Mouse (Mus musculus): ENCODE results near the gene Med31. TPM values are rescaled to one million over a fixed set of nuclear protein-coding genes. Genes with fewer than 3 reads are reported as not detected.
"Not testable (repeated sequence)": the region's sequence is repeated elsewhere in the genome, so short reads cannot be mapped to it uniquely, and the experiment has no call there.

The Med31 gene
- total RNA-seq, 2 experiments from 2014 or later, result 12.3 to 14.4 TPM

DNA sequence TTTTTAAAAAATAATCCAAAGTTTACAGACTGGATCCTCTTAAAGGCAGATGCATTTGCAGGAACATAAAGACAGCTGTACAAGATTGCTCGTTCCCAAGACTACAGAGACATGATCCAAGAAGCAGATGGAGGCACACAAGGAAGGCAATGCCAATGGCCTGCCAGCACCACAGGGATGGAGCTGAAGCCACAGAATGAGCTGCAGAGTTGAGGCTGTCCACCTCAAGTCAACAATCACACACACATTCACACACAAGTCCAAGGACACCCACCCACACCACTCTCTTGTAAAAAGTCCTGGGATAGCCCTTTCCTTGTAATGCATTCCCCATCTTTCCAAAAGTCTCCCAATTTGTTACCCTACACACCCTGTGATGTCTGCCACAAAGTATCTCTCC, 12.0 kb downstream of the Med31 start:
- no peak for DNase-seq

DNA sequence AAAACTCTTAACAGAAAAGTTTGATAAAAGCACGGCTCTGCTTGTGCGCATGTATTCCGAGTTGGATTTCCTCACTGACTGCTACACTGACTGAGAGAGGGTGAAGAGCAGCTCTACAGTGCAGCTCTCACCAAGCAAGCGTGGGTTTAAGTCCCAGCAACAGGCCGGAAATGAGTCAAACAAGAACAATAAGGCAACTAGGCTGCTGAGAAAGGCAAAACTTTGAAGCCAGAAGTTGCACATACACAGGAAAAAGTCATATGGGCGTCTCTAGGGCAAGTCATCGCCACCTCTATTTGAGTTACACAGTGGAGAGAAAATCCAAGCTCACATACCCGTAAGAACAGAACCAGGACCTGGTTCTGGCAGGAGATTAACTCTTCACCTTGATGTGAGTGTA, 18.9 kb downstream of the Med31 start:
- no peak for DNase-seq

DNA sequence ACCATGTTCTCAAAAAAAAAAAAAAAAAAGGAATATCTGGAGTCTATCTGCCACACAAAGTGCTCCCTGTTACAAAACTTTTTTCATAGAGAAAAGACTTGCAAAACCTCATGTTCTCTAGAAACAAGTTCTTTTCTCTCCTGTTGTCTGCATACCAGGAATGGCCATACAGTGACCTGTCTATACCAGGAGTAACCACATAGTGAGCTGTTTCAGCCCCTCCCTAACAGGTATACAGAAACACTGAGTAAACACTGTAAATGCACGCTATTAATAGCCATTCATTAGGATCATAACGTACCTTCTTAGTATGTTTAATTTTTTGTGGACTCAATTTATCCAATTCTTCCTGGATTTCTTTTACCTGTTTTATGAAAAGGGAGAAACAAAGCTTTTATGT, 21.1 kb downstream of the Med31 start:
- no peak for DNase-seq

DNA sequence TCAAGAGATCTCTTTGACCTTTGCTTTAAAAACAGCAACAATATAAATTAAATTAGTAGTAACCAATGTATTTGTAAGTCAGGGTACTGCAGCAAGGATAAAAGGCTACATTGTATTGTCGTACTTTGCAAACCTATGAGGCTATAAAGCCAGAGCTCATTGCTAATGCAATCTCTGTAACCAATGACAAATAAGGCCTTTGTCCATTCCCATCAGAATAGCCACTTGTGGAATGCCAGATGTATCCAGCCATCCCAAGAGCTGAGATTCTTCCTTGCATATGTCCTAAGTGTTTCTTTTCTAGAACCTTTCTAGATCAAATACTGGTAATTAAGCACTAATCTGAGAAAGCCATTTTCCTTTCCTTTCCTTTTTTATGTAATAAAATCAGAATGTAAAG, 24.5 kb downstream of the Med31 start:
- DNase-seq, result no peak

DNA sequence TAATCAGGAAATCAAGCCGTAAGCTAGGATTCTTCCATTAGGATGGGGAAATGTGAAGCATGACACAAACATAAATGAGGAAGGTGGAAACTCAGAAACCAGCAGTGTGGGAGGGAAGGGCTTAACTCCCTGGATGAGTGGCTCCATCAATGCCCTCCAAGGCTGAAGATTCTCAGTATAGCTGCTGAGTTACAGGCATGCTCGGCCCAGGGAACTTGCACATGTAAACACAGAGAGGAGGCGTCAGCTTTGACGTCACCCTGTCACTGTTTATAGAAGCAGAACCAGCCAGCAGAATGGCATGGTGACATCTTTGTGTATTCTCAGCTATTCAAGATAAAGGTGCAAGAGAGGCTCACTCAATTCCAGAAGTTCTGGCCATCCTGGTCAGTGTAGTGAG, 31.1 kb downstream of the Med31 start:
- DNase-seq, result no peak

DNA sequence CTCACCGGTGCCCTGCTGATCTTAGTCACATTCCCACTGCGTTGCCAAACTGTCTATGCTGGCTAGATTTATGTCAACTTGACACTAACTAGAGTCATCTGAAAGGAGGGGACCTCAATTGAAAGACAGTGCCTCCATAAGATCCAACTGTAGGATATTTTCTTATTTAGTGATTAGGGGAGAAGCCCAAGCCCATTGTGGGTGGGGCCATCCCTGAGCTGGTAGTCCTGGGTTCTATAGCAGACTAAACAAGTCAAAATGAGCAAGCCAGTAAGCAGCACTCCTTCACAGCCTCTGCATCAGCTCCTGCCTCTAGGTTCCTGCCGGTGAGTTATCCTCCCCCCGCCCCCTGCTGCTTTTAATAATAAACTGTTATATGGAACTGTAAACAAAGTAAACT, 34.3 kb downstream of the Med31 start:
- no peak for DNase-seq

DNA sequence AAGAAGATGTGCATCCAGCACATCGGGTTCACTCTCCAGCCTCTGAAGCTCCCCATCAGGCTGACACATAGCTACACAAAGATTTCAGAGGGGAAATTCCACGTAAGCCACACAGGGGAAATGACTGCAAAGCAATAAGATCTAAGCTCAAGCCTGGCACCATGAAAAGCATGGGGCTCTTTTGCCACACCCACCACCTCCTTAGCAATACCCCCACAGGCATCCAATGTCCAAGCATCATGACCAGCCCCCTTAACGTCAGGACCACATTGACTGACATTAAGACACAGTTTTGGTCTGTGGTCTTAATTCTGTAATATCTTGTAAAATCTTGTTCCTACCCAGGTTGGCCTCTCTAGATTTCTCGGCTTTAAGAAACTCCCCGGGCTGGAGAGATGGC, 34.8 kb downstream of the Med31 start:
- DNase-seq, result no peak

DNA sequence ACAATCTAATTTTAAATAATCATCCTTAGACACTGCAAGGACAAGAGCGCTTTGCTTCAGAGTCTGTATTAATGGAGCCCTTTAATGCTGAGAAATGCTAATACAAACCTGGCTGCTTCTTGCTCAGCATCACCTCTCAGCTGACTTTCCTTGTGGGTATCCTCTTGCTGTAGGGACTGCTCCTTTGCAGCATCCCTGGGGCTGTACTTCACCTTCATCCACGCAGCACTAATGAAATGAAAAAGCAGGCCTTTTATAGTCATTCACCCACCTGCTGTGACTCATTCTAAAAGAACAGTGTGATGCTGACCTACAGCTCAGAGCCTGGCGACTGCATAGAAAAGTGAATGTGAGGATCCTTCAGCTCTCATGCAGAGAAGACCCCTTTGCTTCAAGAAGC, 38.8 kb downstream of the Med31 start:
- DNase-seq, result no peak

DNA sequence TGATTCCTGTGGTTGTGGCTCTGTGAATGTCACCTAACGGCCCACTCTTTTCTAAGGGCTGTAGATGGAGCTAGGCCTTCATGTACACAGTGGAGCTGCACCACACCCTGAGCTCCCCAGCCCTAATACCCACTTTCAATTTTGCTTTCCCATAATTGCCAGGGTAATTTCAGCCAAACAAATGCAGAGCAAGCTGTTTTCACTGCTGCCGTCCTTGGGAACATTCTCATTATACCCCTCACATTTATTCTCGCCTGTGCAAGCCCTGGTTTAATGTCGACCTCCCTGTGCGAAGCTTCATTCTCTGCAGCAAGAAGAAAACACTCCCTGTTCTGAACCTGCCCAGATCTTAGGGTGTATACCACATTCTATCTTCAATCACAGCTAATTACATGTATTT, 39.4 kb downstream of the Med31 start:
- DNase-seq, result no peak

DNA sequence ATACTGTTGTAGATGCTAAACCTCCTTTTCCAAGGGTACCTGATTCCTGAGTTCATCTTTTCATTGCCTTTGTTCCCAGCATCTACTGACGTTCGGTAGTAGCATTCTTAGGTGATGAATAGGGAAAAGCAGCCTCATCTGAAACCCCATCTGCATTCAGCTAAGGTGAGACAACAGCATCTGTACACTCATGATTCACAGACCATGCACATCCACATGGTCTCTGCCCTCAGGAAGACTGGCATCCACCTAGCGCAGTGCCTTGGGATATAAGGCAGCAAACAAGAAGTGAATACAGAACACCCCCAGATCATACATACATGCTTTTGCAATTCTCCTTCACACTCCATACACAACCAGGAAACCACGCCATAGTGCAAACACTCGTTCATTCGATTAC, 40.7 kb downstream of the Med31 start:
- no peak for DNase-seq

DNA sequence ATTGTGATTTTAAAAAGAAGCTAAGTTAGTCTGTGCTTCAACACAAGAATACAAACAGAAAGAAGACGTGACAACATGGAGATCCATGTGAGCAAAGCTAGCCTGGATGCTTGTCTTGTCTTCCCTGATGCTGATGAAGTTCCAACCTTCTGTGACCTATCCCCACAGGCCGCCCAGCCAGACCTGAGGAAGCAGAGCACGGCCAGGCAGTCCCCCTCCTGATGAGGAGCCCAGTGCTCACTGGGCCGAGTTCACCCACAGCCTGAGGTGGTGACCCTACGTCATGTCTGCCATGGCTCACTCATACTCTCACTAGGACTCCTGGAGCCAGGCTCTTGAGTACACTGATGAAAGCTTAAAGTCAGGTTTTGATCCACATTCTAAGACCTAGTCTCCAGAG, 41.9 kb downstream of the Med31 start:
- no peak for DNase-seq

DNA sequence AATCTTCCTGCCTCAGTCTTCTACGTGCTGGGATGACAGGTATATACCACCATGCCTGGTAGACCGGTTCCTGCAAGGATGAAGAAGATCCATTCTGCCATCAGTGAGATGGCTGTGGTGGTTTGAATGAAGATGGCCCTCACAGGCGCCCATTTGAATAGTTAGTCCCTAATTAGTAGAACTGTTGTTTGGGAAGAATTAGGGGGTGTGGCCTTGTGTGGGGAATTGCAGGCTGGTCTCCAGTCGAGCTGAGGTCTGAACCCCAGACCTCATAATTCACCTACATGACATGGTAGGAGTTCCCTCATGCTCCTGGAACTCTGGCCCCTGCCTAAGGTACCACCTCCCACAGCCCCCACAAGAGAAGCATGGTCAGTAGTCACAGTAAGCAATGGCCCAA, 43.5 kb downstream of the Med31 start:
- DNase-seq, result not testable (repeated sequence)

DNA sequence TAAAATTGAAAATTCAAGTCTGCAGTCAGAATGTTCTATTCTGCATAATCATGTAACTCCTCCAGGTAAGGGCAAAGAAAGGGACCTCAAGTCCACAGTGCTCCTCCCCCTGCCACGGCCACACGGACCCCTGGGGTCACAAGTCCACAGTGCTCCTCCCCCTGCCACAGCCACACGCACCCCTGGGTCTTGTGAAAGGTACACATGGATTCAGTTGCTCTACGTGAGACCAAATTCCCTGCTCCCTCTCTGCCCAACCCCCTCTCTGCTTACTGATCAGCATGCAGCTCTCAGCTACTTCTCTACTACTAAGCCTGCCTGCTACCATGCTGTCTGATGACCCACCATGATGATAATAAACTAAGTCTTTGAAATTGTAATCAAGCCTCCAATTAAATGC, 45.5 kb downstream of the Med31 start:
- no peak for DNase-seq

DNA sequence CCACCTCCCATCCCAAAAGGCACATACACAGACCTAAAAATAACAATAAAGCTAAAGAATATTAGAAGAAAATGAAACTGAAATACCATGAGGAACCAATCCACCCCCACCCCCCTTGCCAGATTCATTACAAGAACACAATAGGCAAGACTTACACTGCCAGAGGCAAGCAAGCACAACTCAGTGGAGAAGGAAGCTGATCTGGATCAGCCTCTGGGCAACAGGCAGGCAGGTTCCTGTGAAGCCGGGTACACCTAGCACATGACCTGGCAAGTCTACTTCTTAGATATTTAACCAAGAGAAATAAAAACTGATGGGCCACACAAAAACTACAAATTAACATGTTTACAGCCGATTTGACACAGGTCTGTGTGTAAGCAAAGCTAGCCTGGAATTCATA, 52.2 kb downstream of the Med31 start:
- DNase-seq, result no peak

Other genes starting within 250 kb of the Med31 start
- under 1 TPM; 0.27 to 0.33 TPM for gene Aipl1, start 178.1 kb downstream of the Med31 start, total RNA-seq (2021)
- gene Pimreg, start 173.6 kb downstream of the Med31 start, total RNA-seq (2021), result 10 to 100 TPM; 14.1 to 23.8 TPM
- gene Pitpnm3, start 79.8 kb downstream of the Med31 start, total RNA-seq (2021), result 1 to 10 TPM; 1.4 to 1.5 TPM
- 1 to 10 TPM in 1 of 2 experiments, under 1 TPM in 1; 0.57 to 1.2 TPM for gene Gm43951, start 8.8 kb downstream of the Med31 start, total RNA-seq (2021)
- 10 to 100 TPM in 1 of 2 experiments, 1 to 10 TPM in 1; 6.1 to 10.9 TPM for gene 4933427D14Rik, start 8.1 kb downstream of the Med31 start, total RNA-seq (2021)
- gene Txndc17, start 8.0 kb downstream of the Med31 start, total RNA-seq (2021), result 10 to 100 TPM; 61.5 to 64.0 TPM
- 1 to 10 TPM in 1 of 2 experiments, under 1 TPM in 1; 0.15 to 1.4 TPM for gene Slc13a5, start 51.6 kb upstream of the Med31 start, total RNA-seq (2021)
- 10 to 100 TPM; 13.3 to 16.8 TPM for gene Xaf1, start 86.0 kb upstream of the Med31 start, total RNA-seq (2021)
- not detected for gene Fbxo39, start 98.9 kb upstream of the Med31 start, total RNA-seq (2021)
- gene Tekt1, start 146.8 kb upstream of the Med31 start, total RNA-seq (2021), result under 1 TPM in 1 of 2 experiments, not detected in 1; 0.21 TPM
- 10 to 100 TPM in 1 of 2 experiments, 1 to 10 TPM in 1; 6.6 to 14.7 TPM for gene Smtnl2, start 196.1 kb upstream of the Med31 start, total RNA-seq (2021)
- 1 to 10 TPM; 2.7 to 3.5 TPM for gene Ggt6, start 219.9 kb upstream of the Med31 start, total RNA-seq (2021)
- gene Mybbp1a, start 225.8 kb upstream of the Med31 start, total RNA-seq (2021), result 10 to 100 TPM; 77.5 to 84.6 TPM

Data from adrenal gland, postnatal 10 days (tissue).